Mouse (Mus musculus): Measurements from ENCODE around the gene Etl4. TPM values are rescaled to one million over a fixed set of nuclear protein-coding genes. Genes with fewer than 3 reads are reported as not detected.

The Etl4 gene
- polyA plus RNA-seq, 1 experiment from 2014 or later, result 5.9 TPM

DNA sequence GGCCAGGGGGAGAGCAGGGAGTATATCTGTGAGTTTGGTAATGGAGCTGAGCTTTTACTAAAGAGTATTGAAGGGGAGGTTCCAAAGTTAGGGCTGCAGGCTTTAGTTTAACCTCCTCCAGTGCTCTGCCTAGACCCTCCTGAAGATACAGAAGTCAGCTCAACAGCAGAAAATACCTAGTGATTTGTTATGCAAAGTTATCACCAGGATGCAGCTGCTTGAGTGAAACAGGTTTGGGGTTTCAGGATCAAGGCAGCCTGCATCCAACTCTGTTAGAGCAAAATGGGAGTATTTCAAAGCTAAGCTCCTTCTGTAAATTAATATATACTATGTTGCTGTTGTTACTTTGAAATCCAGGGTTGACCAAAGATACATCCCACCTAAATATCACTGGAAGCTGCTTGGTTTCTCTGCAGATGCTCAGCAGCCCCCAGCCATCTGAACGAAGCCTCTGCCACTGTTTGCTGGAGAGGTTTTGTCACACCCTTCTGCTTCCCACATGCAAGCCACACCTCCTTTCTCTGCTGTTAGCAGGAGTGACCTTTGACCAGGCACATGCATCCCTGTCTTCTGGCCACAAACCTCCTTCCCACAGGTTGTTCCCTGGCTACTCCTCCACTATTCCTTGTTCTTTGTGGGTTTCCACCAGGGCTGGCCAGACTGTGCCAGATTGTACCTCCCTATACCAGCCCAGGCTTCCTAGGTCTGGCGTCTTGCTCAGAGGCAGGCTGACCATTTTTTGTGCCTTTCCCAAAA is 814.6 kb downstream of the Etl4 start:
- no peaks in the 10 kb centered on the region for H3K79me2 ChIP-seq (ENCODE audit: inconsistent target)
- H3K36me3 ChIP-seq (ENCODE audit: inconsistent target), result no peaks in the 10 kb centered on the region
- no peak overlapping the region for H3K4me3 ChIP-seq (ENCODE audit: inconsistent target)
- WGBS (ENCODE audit: missing documents), result 61% methylated on average over 2 of the region's 2 CpGs
- H3K27ac ChIP-seq, result no peak overlapping the region

- H3K79me2 ChIP-seq (ENCODE audit: inconsistent target), result no peaks in the 10 kb centered on the region
- H3K36me3 ChIP-seq (ENCODE audit: inconsistent target), result no peaks in the 10 kb centered on the region
- H3K4me3 ChIP-seq (ENCODE audit: inconsistent target), result no peak overlapping the region
- H3K27ac ChIP-seq, result no peak overlapping the region
- WGBS (ENCODE audit: missing documents), result 100% methylated on average over 2 of the region's 2 CpGs
Measured at GRCm38 (mm10) chr2:20726974-20727373, 817.4 kb downstream of the Etl4 start.

DNA sequence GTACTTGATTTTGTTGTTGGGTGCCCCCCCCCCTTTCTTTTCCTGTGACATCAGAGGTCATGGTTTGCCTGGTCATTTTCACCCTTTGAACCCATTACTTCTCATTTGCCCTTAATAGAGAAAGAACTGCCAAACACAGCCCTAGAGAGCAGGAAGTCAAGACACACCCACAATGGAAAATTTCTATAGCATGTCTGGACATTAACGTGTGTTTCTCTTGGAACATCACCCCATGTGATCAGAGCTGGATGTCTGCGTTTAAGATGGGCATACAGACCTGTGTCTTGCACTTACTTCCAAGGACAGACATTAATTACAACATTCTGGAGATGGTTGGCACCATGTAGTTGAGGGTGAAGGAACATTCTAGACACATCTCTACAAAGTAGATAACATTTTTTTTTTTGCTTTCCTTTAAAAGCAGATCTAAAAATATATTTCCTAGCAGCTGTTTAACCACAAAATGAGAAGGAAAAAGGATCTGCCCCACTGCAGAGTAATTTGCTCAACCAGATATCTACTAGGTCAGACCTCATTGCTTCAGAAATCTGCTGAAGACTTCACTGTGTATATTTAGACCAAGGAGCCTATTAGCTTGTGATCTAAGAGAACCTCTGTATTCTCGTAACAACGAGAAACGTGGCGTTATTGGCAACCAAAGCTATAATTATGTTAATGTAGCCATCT is 818.3 kb downstream of the Etl4 start:
- Histone ChIP-seq H3K36me3 (ENCODE audit: inconsistent target) (no peaks in the 10 kb centered on the region), H3K27ac (no peak overlapping the region), H3K4me3 (ENCODE audit: inconsistent target) (no peak overlapping the region), H3K79me2 (ENCODE audit: inconsistent target) (no peaks in the 10 kb centered on the region)
- WGBS (ENCODE audit: missing documents), result 49% methylated on average over 6 of the region's 6 CpGs

GRCm38 (mm10) chr2:20735444-20735843 is 825.9 kb downstream of the Etl4 start:
- no peak overlapping the region for H3K27ac ChIP-seq
- H3K4me3 ChIP-seq (ENCODE audit: inconsistent target), result no peak overlapping the region
- no peaks in the 10 kb centered on the region for H3K79me2 ChIP-seq (ENCODE audit: inconsistent target)
- no peaks in the 10 kb centered on the region for H3K36me3 ChIP-seq (ENCODE audit: inconsistent target)
- 67% methylated on average over 3 of the region's 3 CpGs for WGBS (ENCODE audit: missing documents)

- WGBS (ENCODE audit: missing documents), result 91% methylated on average over 7 of the region's 7 CpGs
- Histone ChIP-seq H3K27ac (no peak overlapping the region), H3K36me3 (ENCODE audit: inconsistent target) (no peaks in the 10 kb centered on the region), H3K4me3 (ENCODE audit: inconsistent target) (no peak overlapping the region), H3K79me2 (ENCODE audit: inconsistent target) (no peaks in the 10 kb centered on the region)
Measured at GRCm38 (mm10) chr2:20736324-20737015, 826.9 kb downstream of the Etl4 start.

DNA sequence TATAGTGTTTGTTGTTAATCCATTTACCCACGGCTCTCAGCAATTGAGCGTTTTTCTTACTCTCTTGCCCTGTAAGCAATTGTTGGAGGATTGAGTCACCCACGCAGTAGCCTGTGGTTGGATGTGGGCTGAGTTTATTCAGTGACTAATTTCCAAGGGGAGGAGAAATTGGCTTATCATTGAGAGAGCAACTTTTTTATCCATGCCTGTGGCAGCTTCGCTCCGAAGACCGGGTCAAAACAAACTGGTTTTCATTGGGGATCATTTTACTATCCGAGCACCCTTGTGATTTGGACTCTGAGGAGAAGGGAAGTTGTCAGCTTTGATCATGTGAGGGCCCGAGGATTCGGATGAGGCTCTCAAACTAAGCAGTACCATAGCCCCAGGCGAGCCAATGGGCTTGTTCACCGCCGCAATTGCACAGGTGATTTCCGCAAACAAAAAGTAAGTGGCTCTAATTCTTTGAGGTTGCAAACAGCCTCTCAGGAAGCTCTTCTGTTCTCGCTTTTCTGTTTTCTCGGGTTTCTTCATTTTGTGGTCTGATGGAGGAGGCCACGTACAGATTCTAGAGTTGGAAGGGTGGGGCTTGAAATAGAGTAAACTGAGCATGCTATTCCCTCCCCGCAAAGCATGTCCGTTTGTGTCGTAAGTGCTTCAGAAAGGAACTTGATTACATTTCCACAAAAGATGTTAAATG is 827.7 kb downstream of the Etl4 start:
- no peaks in the 10 kb centered on the region for H3K79me2 ChIP-seq (ENCODE audit: inconsistent target)
- H3K4me3 ChIP-seq (ENCODE audit: inconsistent target), result no peak overlapping the region
- no peaks in the 10 kb centered on the region for H3K36me3 ChIP-seq (ENCODE audit: inconsistent target)
- no peak overlapping the region for H3K27ac ChIP-seq
- WGBS (ENCODE audit: missing documents), result 81% methylated on average over 19 of the region's 19 CpGs

DNA sequence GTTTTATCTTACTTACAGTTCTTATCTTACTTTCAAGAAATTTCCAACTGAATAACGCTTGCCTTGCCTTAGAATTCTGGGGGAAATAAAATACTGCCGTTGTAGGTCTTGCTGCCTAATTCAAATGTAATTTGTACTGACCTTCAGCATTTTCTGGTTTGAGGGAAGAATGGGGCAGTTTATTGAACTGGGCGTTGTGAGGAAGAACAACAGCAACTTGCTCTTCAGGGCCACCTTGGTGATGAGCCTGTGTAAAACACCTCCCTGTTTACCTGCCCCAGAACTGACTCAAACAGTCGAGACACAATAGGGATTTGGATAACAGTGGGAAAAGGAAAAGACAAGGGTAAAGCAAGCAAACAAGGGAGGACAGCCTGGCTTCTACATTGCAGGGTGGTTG is 828.3 kb downstream of the Etl4 start:
- no peaks in the 10 kb centered on the region for H3K79me2 ChIP-seq (ENCODE audit: inconsistent target)
- 80% methylated on average over 4 of the region's 4 CpGs for WGBS (ENCODE audit: missing documents)

DNA sequence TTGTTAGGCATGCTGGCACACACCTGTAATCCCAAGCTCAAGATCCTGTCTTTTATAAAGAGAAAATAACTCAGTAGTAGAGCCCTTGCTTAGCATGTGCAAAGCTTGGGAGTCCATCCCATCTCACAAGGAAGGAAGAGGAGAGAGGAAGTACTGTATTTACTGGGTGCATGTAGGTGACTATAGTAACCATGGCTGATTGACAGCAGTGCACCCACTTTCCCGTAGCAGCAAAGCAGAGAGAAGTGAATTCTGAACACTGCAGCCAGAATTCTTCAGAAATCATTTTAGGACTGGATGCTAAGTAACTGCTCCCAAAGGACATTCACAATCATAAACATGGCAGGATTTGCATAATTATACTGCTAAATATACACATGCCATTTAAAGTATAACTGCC is 838.1 kb downstream of the Etl4 start:
- Histone ChIP-seq H3K79me2 (ENCODE audit: inconsistent target) (no peaks in the 10 kb centered on the region), H3K27ac (no peak overlapping the region), H3K36me3 (ENCODE audit: inconsistent target) (no peaks in the 10 kb centered on the region), H3K4me3 (ENCODE audit: inconsistent target) (no peak overlapping the region)
- WGBS (ENCODE audit: missing documents), result 10% methylated on average over 1 of the region's 1 CpGs

More for the DNA sequence above, 828.3 kb downstream of the Etl4 start:
- Histone ChIP-seq H3K36me3 (ENCODE audit: inconsistent target) (no peaks in the 10 kb centered on the region), H3K27ac (no peak overlapping the region), H3K4me3 (ENCODE audit: inconsistent target) (no peak overlapping the region)

DNA sequence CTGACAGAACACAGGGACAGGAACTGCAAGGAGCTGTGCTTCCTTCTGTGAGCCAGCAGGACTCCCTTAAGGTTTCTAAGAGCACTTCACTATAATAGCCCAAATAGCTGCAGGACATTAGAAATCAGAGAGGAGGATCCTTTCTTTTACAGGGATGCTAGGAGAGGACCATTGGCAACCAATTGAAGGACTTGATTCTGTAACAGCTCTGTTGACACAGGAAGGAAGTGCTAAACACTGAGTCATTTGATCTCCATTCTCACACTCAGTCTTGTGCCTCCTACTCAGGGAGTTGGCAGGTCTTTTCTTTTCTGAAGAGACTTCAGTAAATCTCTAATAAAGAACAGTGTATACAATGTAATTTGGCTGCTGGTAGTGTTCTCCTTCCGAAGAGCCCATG is 838.9 kb downstream of the Etl4 start:
- no peaks in the 10 kb centered on the region for H3K36me3 ChIP-seq (ENCODE audit: inconsistent target)
- no peak overlapping the region for H3K4me3 ChIP-seq (ENCODE audit: inconsistent target)
- 82% methylated on average over 1 of the region's 1 CpGs for WGBS (ENCODE audit: missing documents)
- H3K27ac ChIP-seq, result no peak overlapping the region
- no peaks in the 10 kb centered on the region for H3K79me2 ChIP-seq (ENCODE audit: inconsistent target)

DNA sequence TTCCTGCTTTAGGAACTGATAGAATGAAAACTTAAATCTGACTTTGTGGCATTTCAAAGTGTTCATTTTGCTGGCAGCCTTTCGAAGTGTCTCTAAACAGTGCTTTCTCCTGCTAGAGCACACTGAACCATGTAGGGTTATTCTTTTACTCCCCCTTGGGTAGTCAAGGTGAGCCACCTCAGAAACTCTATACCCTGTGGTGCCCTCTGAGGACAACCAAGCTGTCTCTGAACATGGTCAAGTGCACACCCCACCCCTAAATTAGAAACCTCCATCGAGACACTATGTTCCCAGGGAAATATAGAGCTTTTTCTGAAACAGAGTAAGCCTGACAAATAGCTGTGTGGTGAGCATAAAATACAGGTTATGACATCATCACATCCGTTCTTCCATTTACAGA is 840.1 kb downstream of the Etl4 start:
- Histone ChIP-seq H3K4me3 (ENCODE audit: inconsistent target) (no peak overlapping the region), H3K27ac (no peak overlapping the region), H3K36me3 (ENCODE audit: inconsistent target) (no peaks in the 10 kb centered on the region), H3K79me2 (ENCODE audit: inconsistent target) (no peaks in the 10 kb centered on the region)
- 91% methylated on average over 3 of the region's 3 CpGs for WGBS (ENCODE audit: missing documents)

- no peak overlapping the region for H3K27ac ChIP-seq
- no peaks in the 10 kb centered on the region for H3K36me3 ChIP-seq (ENCODE audit: inconsistent target)
- WGBS (ENCODE audit: missing documents), result 73% methylated on average over 8 of the region's 8 CpGs
- no peak overlapping the region for H3K4me3 ChIP-seq (ENCODE audit: inconsistent target)
- no peaks in the 10 kb centered on the region for H3K79me2 ChIP-seq (ENCODE audit: inconsistent target)
Measured at GRCm38 (mm10) chr2:20753282-20754110, 843.9 kb downstream of the Etl4 start.

- H3K4me3 ChIP-seq (ENCODE audit: inconsistent target), result no peak overlapping the region
- H3K36me3 ChIP-seq (ENCODE audit: inconsistent target), result no peaks in the 10 kb centered on the region
- no peaks in the 10 kb centered on the region for H3K79me2 ChIP-seq (ENCODE audit: inconsistent target)
- 13% methylated on average over 3 of the region's 3 CpGs for WGBS (ENCODE audit: missing documents)
- no peak overlapping the region for H3K27ac ChIP-seq
Measured at GRCm38 (mm10) chr2:20756964-20757363, 847.4 kb downstream of the Etl4 start.

DNA sequence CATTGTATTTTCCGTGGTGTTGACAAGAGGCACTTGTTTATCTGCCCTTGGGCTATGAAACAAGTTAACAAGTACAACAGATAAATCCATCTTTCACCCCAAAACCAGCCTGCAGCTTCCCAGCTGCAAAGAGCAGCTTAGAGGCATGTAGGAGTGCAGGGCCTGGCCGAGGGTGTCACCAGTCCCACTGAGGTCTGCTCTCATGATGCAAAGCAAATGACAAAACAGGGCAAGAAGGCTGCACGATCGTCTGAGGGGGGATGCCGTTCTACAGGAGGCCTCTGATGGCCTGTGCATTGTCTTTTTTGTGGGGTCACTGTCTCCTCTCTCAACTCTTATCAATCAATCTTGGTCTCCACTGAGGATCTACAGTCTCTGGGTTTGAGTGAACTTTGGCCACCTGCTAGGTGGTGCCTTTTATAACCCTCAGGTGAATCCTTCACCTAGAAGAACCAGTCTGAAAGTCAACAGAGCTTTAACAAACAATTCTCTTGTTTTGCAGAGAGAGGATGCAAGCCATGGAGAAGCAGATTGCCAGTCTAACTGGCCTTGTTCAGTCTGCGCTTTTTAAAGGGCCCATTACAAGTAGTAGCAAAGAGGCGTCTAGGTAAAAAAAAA is 849.6 kb downstream of the Etl4 start:
- no peak overlapping the region for H3K4me3 ChIP-seq (ENCODE audit: inconsistent target)
- H3K27ac ChIP-seq, result no peak overlapping the region
- 96% methylated on average over 7 of the region's 7 CpGs for WGBS (ENCODE audit: missing documents)
- H3K36me3 ChIP-seq (ENCODE audit: inconsistent target), result no peaks in the 10 kb centered on the region
- H3K79me2 ChIP-seq (ENCODE audit: inconsistent target), result no peaks in the 10 kb centered on the region

- Histone ChIP-seq H3K79me2 (ENCODE audit: inconsistent target) (no peaks in the 10 kb centered on the region), H3K36me3 (ENCODE audit: inconsistent target) (no peaks in the 10 kb centered on the region), H3K27ac (no peak overlapping the region), H3K4me3 (ENCODE audit: inconsistent target) (no peak overlapping the region)
- WGBS (ENCODE audit: missing documents), result 88% methylated on average over 5 of the region's 5 CpGs
Measured at GRCm38 (mm10) chr2:20761320-20761719, 851.7 kb downstream of the Etl4 start.
